Mouse (Mus musculus) limb, embryonic 14.5 days (tissue): ENCODE measurements at regions not wholly inside any gene's neighbourhood (a gene's known extent, or its start where the extent isn't known, plus 50 kb on each side); places are given as distances from the start of the nearest gene placed in this dataset.

Source experiments
- ATAC-seq: fragments of 200-750 bp; cut with Nextera tagmentation; 2 replicates; pipeline ENCODE4 v1.8.0; 2017; ENCODE audit warnings: low read depth, moderate number of reproducible peaks, moderate TSS enrichment; ENCODE audit not compliant: low FRiP score
- DNase-seq: peaks from one replicate; pipeline ENCODE4 v3.0.0-alpha.2; 2015; ENCODE audit warnings: low spot score
- H3K27ac ChIP-seq: fragments of 300-500 bp; sonication (generic); replicated peaks from 2 replicates; pipeline ENCODE4 v1.5.1; 2014; ENCODE audit warnings: low read depth, mild to moderate bottlenecking, low read length, moderate library complexity, mixed read lengths
- H3K27me3 ChIP-seq: fragments of 300-500 bp; sonication (generic); 2 replicates; pipeline ENCODE4 v1.6.1; 2014; ENCODE audit warnings: low read length, mixed read lengths; ENCODE audit not compliant: control insufficient read depth, insufficient read depth
- H3K36me3 ChIP-seq: fragments of 300-500 bp; sonication (generic); 2 replicates; pipeline ENCODE4 v1.6.1; 2014; ENCODE audit warnings: mild to moderate bottlenecking, low read length, moderate library complexity, mixed read lengths; ENCODE audit not compliant: control insufficient read depth, insufficient read depth
- H3K4me1 ChIP-seq: fragments of 300-500 bp; sonication (generic); 2 replicates; pipeline ENCODE4 v1.6.1; 2014; ENCODE audit warnings: antibody characterized with exemption, low read length, mixed read lengths; ENCODE audit not compliant: control insufficient read depth, insufficient read depth
- H3K4me2 ChIP-seq: fragments of 300-500 bp; sonication (generic); replicated peaks from 2 replicates; pipeline ENCODE4 v1.6.1; 2014; ENCODE audit warnings: low read depth, mild to moderate bottlenecking, low read length, moderate library complexity; ENCODE audit not compliant: severe bottlenecking
- H3K4me3 ChIP-seq: fragments of 300-500 bp; sonication (generic); replicated peaks from 2 replicates; pipeline ENCODE4 v1.5.1; 2014; ENCODE audit warnings: low read length
- H3K9ac ChIP-seq: fragments of 300-500 bp; sonication (generic); 2 replicates; pipeline ENCODE4 v1.6.1; 2014; ENCODE audit warnings: mild to moderate bottlenecking, low read depth, low read length, moderate library complexity; ENCODE audit not compliant: severe bottlenecking
- H3K9me3 ChIP-seq: fragments of 300-500 bp; sonication (generic); 2 replicates; pipeline ENCODE4 v1.6.1; 2016; ENCODE audit warnings: low read length; ENCODE audit not compliant: control insufficient read depth
- POLR2A ChIP-seq: fragments of 200-500 bp; IDR thresholded peaks from 2 replicates; pipeline ENCODE4 v1.8.0; 2012; ENCODE audit warnings: inconsistent platforms, mild to moderate bottlenecking, moderate library complexity, borderline replicate concordance; ENCODE audit not compliant: insufficient read depth, insufficient read length; ENCODE audit errors: extremely low read depth
- WGBS: fragments of 180-500 bp; shearing (Covaris S2); extraction: QIAGEN DNeasy Blood & Tissue Kit; methylation state at CpG from one replicate; pipeline ENCODE4 v1.1.7; 2014; 5-methylcytosine and 5-hydroxymethylcytosine counted together

GRCm38 (mm10) chr14:33854181-33854580 is 69.2 kb upstream of the Gdf10 start:
- DNase-seq: no peak
- 83% methylated on average over 6 of the region's 6 CpGs for WGBS
- ATAC-seq: no peak

GRCm38 (mm10) chr14:33856992-33857391 is 66.4 kb upstream of the Gdf10 start:
- H3K27ac ChIP-seq: no peak overlapping the region
- peaks cover 7% of the 10 kb centered on the region for H3K4me1 ChIP-seq
- DNase-seq: no peak
- no peaks in the 10 kb centered on the region for H3K36me3 ChIP-seq
- no peak overlapping the region for H3K4me3 ChIP-seq
- H3K9me3 ChIP-seq: no peaks in the 10 kb centered on the region
- no peak for ATAC-seq
- no peak overlapping the region for H3K4me2 ChIP-seq
- no peak for TF ChIP-seq POLR2A
- H3K9ac ChIP-seq: no peak overlapping the region
- H3K27me3 ChIP-seq: no peaks in the 10 kb centered on the region
- 62% methylated on average over 6 of the region's 6 CpGs for WGBS

More at GRCm38 (mm10) chr14:33854181-33854580, 69.2 kb upstream of the Gdf10 start:
- Histone ChIP-seq H3K4me1 (peaks cover 11% of the 10 kb centered on the region), H3K4me3 (no peak overlapping the region), H3K4me2 (no peak overlapping the region), H3K27ac (no peak overlapping the region), H3K27me3 (no peaks in the 10 kb centered on the region), H3K36me3 (no peaks in the 10 kb centered on the region), H3K9ac (no peak overlapping the region), H3K9me3 (no peaks in the 10 kb centered on the region)
- no peak for TF ChIP-seq POLR2A

DNA sequence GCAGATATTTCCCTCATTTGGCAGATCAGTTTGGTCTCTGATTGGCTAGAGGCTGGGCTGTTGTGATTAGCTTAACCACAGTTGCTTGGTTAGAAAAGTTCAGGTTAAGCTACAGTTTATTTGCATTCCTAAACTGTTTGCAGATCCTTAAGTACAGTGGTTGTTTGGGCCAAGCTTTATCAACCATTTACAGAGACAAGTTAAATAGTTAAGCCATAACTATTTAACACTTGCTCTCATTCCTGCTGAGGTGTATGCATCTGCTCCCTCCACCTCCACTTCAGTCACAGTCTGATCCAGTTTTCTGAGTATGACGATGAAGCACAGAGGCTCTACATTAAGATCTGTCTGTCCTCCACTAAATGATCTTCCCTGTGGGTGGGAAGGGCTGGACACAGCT is 58.6 kb upstream of the Gdf10 start:
- Histone ChIP-seq H3K9ac (no peak overlapping the region), H3K27me3 (no peaks in the 10 kb centered on the region), H3K4me2 (no peak overlapping the region), H3K9me3 (no peaks in the 10 kb centered on the region), H3K36me3 (no peaks in the 10 kb centered on the region), H3K4me3 (no peak overlapping the region), H3K27ac (no peak overlapping the region), H3K4me1 (no peaks in the 10 kb centered on the region)
- 67% methylated on average over 1 of the region's 1 CpGs for WGBS
- ATAC-seq (no peak), DNase-seq (no peak)
- TF ChIP-seq POLR2A: no peak

GRCm38 (mm10) chr14:33865746-33866145 is 57.6 kb upstream of the Gdf10 start:
- H3K4me1 ChIP-seq: no peaks in the 10 kb centered on the region
- no peak overlapping the region for H3K27ac ChIP-seq
- DNase-seq: no peak
- H3K9me3 ChIP-seq: no peaks in the 10 kb centered on the region
- H3K4me3 ChIP-seq: no peak overlapping the region
- TF ChIP-seq POLR2A: no peak
- 81% methylated on average over 2 of the region's 2 CpGs for WGBS
- H3K27me3 ChIP-seq: no peaks in the 10 kb centered on the region
- no peaks in the 10 kb centered on the region for H3K36me3 ChIP-seq
- H3K4me2 ChIP-seq: no peak overlapping the region
- ATAC-seq: no peak
- no peak overlapping the region for H3K9ac ChIP-seq

- no peak overlapping the region for H3K27ac ChIP-seq
- 87% methylated on average over 3 of the region's 3 CpGs for WGBS
- H3K4me2 ChIP-seq: no peak overlapping the region
- DNase-seq (no peak), ATAC-seq (no peak)
- H3K9ac ChIP-seq: no peak overlapping the region
- H3K36me3 ChIP-seq: no peaks in the 10 kb centered on the region
- no peaks in the 10 kb centered on the region for H3K27me3 ChIP-seq
- H3K4me3 ChIP-seq: no peak overlapping the region
- no peaks in the 10 kb centered on the region for H3K9me3 ChIP-seq
- H3K4me1 ChIP-seq: no peaks in the 10 kb centered on the region
- no peak for TF ChIP-seq POLR2A
These were observed 55.7 kb upstream of the Gdf10 start for GRCm38 (mm10) chr14:33867674-33868073.
